Mouse (Mus musculus) right cerebral cortex, postnatal 4 days (tissue): ENCODE measurements around the gene Surf6.
A peak's percentile ranks its signal among the peaks of the same experiment; 100 is the strongest.
"Not testable (repeated sequence)": the region's sequence is repeated elsewhere in the genome, so short reads cannot be mapped to it uniquely, and the experiment has no call there.

Experiments used
- DNase-seq: peaks from one replicate; pipeline ENCODE4 v3.0.0-alpha.2; 2022

Surf6 gene

GRCm38 (mm10) chr2:26912253-26912770 lies 9.6 kb upstream of the Surf6 start:
- no peak for DNase-seq

GRCm38 (mm10) chr2:26910994-26911765 lies 8.5 kb upstream of the Surf6 start:
- DNase-seq, result peak; percentile 74

GRCm38 (mm10) chr2:26910124-26910993 lies 7.7 kb upstream of the Surf6 start, which contains the start of the genes Med22 and Rpl7a:
Med22 (minus strand) TSS chr2:26910677.
Rpl7a (plus strand) TSS chr2:26910764.
- peak; percentile 100 for DNase-seq

GRCm38 (mm10) chr2:26909387-26909784 lies 6.7 kb upstream of the Surf6 start:
- no peak for DNase-seq

GRCm38 (mm10) chr2:26908710-26909386 lies 6.2 kb upstream of the Surf6 start:
- no peak for DNase-seq

- DNase-seq, result peak; percentile 41
Observed at GRCm38 (mm10) chr2:26907109-26907508, 4.4 kb upstream of the Surf6 start.

- no peak for DNase-seq
Observed at GRCm38 (mm10) chr2:26906431-26906830, 3.8 kb upstream of the Surf6 start.

GRCm38 (mm10) chr2:26905936-26906335 lies 3.3 kb upstream of the Surf6 start:
- DNase-seq, result no peak

GRCm38 (mm10) chr2:26903311-26903710 lies 632 bp upstream of the Surf6 start:
- no peak for DNase-seq

- no peak for DNase-seq
Observed at GRCm38 (mm10) chr2:26901834-26902400, 762 bp downstream of the Surf6 start.

- DNase-seq, result no peak
Observed at GRCm38 (mm10) chr2:26900731-26901130, 1.9 kb downstream of the Surf6 start.

- no peak for DNase-seq
Observed at GRCm38 (mm10) chr2:26895898-26896297, 6.8 kb downstream of the Surf6 start.

- DNase-seq, result not testable (repeated sequence)
Observed at GRCm38 (mm10) chr2:26886170-26886569, 16.5 kb downstream of the Surf6 start.

- not testable (repeated sequence) for DNase-seq
Observed at GRCm38 (mm10) chr2:26885541-26885940, 17.1 kb downstream of the Surf6 start.

GRCm38 (mm10) chr2:26878571-26878970 lies 24.1 kb downstream of the Surf6 start:
- no peak for DNase-seq

GRCm38 (mm10) chr2:26870666-26871065 lies 32.0 kb downstream of the Surf6 start:
- DNase-seq, result no peak

GRCm38 (mm10) chr2:26864879-26865278 lies 37.8 kb downstream of the Surf6 start, which contains the start of gene Abo:
Abo (minus strand) TSS chr2:26864979.
- DNase-seq, result no peak

GRCm38 (mm10) chr2:26862856-26863255 lies 39.8 kb downstream of the Surf6 start:
- no peak for DNase-seq

- DNase-seq, result no peak
Observed at GRCm38 (mm10) chr2:26847706-26848105, 55.0 kb downstream of the Surf6 start.
